Mouse (Mus musculus): ENCODE data around the gene 1700025B11Rik.
"Not testable (repeated sequence)": the region's sequence is repeated elsewhere in the genome, so short reads cannot be mapped to it uniquely, and the experiment has no call there.

Gene 1700025B11Rik

DNA sequence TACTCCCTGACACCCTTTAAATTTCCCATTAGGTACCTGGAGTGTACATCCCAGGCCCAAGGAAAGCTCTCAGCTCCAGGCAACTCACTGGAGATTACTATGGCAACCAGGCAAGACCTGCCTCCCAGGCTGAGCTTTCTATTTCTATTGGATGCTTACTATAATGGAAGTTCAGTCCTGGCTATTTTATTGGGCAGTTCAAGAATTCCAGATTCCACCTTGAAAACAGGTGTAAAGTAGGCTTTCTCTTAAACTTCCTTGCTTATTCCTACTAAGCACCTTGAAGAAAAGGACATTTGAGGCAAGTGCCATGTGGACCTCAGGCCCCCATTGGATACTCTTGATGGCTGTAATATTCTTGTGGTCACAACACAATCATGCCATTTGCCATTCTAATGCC is at the start of gene 1700025B11Rik:
TSS of gene 1700025B11Rik (minus strand) at position 101 of the 400 bp plus-strand sequence.
- no peak for DNase-seq

- DNase-seq = no peak
Observed at GRCm38 (mm10) chr15:77606069-77606468, 44.4 kb upstream of the 1700025B11Rik start.

- DNase-seq = no peak
Observed at GRCm38 (mm10) chr15:77598958-77599357, 37.3 kb upstream of the 1700025B11Rik start, which contains the start of gene Gm36245. Gene Gm36245 (plus strand): TSS chr15:77599258.

GRCm38 (mm10) chr15:77598429-77598828 is 36.7 kb upstream of the 1700025B11Rik start:
- DNase-seq = no peak

- no peak for DNase-seq
Observed at GRCm38 (mm10) chr15:77595961-77596360, 34.3 kb upstream of the 1700025B11Rik start, which contains the start of gene Apol10b. Gene Apol10b (minus strand): TSS chr15:77596125.

DNA sequence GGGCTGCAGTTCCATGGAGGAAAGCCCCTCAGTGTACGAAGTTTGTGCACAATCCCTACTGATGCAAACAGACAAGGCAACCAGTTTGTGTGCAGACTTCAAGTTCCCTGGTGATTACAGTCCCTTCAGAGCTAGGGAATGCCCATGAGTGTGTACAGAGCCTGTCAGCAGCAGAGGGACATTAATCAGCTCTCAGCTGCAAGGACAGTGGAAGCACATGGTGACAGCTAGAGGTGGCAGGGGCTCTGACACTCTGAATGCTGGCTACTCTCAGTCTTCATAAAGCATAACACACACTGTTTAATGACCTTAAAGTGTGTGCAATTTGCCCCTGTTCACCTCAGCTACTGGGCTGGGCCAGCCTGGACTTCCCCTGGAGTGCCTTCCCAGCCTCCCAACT is 31.9 kb upstream of the 1700025B11Rik start:
- DNase-seq = no peak

- DNase-seq = no peak
Observed at GRCm38 (mm10) chr15:77590881-77591280, 29.2 kb upstream of the 1700025B11Rik start.

DNA sequence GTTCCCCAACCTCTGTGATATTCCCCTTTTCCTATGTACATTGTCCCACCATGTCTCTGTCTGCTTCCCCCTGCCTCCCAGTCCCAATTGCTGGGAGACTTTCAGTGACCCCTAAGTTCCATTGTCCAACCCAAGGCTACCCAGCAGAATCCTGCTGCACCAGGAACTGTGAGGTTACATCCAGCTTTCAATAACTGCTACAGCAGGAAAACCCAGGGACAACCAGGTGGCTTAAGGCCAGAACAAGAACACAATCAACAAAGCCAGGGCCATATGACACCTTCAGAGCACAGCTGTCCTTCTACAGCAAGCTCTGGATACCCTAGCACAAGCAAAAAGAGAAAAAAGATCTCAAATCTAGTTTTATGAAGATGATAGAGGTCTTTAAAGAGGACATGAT is 27.3 kb upstream of the 1700025B11Rik start:
- DNase-seq = no peak

DNA sequence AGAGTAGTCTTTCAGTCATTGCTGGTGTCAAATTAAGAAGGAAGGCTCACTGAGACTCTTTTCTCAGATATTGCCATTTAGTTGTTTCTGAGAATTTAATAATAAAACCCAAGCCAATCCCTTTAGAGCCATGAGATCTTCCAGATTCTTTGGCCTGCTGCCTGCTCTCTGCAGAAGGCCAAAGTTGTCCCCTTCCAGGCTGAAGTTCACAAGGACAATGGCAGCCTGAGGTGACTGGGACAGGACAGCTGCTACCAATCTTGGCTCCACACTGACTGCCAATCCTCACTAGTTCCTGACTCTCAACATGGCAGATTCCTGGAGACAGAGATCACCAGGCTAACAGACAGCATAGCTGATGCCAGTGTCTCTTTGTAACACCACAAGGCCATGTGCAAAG is 25.3 kb upstream of the 1700025B11Rik start:
- no peak for DNase-seq

DNA sequence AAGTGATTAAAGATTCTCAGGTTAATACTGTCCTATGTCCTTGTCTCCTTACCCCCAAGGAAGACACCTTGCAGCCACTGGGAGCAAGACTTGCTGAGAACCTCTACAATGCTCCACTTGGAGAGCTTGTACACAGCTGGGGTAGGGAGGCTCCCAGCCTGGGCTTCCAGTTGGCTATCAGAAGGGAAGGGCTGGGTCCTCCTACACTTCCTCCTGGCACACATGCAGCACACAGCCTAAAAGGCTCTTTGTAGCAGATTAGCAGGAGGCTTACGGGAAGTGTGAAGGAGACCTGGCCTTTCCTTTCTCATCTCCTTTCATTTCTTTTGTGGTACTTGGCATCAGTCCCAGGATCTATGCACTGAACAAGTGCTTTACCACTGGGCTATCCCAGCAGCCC is 20.0 kb upstream of the 1700025B11Rik start:
- no peak for DNase-seq

- DNase-seq = no peak
Observed at GRCm38 (mm10) chr15:77579311-77579710, 17.6 kb upstream of the 1700025B11Rik start.

- no peak for DNase-seq
Observed at GRCm38 (mm10) chr15:77578801-77579200, 17.1 kb upstream of the 1700025B11Rik start.

- DNase-seq = no peak
Observed at GRCm38 (mm10) chr15:77563219-77563618, 1.5 kb upstream of the 1700025B11Rik start.

DNA sequence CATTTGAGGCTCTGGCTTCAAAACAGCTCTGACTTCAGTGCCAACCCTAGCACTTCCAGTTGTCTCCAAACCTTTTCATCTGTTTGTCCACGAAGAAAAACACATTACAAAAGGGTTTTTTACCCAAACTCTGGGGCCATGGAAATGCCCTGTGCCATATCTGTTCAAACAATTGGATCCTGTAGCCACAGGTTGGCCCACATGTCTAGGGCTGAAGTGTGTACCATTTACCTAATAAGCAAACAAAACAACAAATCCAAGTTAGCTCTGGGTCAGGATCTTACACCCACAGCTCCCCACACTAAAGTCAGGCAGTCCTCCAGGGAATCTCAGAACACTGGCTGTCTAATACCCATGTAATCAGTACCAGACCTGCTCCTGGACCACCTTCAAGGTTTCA is 22.5 kb downstream of the 1700025B11Rik start:
- DNase-seq = not testable (repeated sequence)

- no peak for DNase-seq
Observed at GRCm38 (mm10) chr15:77533216-77533615, 28.5 kb downstream of the 1700025B11Rik start, which contains the start of gene Apol7c. Gene Apol7c (minus strand): TSS chr15:77533316.

DNA sequence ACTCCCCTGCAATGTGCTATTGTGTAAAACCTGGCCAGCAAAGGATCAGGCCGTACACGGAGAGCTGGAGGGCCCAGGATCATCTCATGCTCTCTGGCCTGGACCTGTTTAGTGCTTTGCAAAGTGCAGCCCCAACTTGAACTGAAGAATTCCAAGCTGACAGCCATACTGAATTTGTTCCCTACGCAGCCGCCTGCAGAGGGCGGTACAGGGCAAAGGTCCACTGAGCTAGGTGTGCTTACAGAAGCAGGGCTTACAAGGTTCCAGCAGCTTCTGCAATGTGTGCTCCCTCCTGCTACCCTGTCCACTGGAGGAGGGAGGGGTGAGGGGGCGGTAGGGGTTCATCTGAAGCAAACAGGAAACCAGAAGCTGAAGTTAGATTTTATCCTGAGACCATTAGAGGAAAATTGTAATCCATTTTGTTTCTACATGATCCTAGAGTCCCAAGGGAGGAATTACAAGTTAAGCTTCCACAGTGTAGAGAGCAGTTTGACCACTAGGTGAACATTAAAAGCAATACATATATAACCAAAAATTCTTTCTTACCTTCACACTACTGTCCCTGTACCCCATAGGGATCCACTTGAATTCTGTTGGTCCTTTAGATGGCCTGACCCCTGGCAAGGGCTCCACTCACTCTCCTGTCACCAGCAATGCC is 38.4 kb downstream of the 1700025B11Rik start:
- peak; percentile 16 for DNase-seq

DNA sequence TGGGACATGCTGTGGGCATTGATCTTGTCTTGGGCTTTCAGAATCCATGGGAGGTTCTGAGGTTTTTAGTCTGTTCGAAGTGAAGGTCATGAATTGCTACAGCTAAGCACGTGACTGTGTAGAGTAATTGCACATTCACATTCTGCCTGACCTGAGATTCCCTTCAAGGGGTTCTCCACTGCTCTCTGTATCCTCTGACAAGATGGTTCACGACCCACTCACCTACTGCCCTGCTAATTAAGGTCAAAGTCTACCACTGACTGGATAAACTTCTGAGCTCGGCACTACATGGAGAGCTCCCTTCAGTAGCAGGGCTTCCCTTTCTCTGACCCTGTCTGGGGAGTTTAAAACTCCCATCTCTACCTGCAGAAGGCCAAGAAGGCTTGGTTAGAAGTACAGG is 41.1 kb downstream of the 1700025B11Rik start:
- DNase-seq = not testable (repeated sequence)

All from cerebellum, adult 8-10 months (tissue).